Mouse (Mus musculus) stomach, embryonic 16.5 days (tissue): ENCODE data around the gene Lilra6. TPM values are rescaled to one million over a fixed set of nuclear protein-coding genes. Genes with fewer than 3 reads are reported as not detected.
"Not testable (repeated sequence)": the region's sequence is repeated elsewhere in the genome, so short reads cannot be mapped to it uniquely, and the experiment has no call there.

Source experiments
- ATAC-seq: fragments of 200-750 bp; cut with Nextera tagmentation; 2 replicates; pipeline ENCODE4 v1.8.0; 2017; ENCODE audit warnings: moderate number of reproducible peaks, moderate TSS enrichment; ENCODE audit not compliant: insufficient read depth, low FRiP score
- H3K27ac ChIP-seq: fragments of 300-500 bp; sonication (generic); 2 replicates; pipeline ENCODE4 v1.5.1; 2014; ENCODE audit warnings: low read length
- H3K27me3 ChIP-seq: fragments of 300-500 bp; sonication (generic); 2 replicates; pipeline ENCODE4 v1.6.1; 2014; ENCODE audit warnings: low read length, control low read depth, mixed read lengths; ENCODE audit not compliant: control insufficient read depth, insufficient read depth
- H3K36me3 ChIP-seq: fragments of 300-500 bp; sonication (generic); 2 replicates; pipeline ENCODE4 v1.6.1; 2014; ENCODE audit warnings: low read length; ENCODE audit not compliant: control insufficient read depth, insufficient read depth
- H3K4me1 ChIP-seq: fragments of 300-500 bp; sonication (generic); 2 replicates; pipeline ENCODE4 v1.6.1; 2014; ENCODE audit warnings: low read length, control low read depth, mixed read lengths; ENCODE audit not compliant: control insufficient read depth, insufficient read depth
- H3K4me2 ChIP-seq: fragments of 300-500 bp; sonication (generic); 2 replicates; pipeline ENCODE4 v1.6.1; 2014; ENCODE audit warnings: low read depth, low read length, mixed read lengths
- H3K4me3 ChIP-seq: fragments of 300-500 bp; sonication (generic); replicated peaks from 2 replicates; pipeline ENCODE4 v1.5.1; 2014; ENCODE audit warnings: mild to moderate bottlenecking, low read length
- H3K9ac ChIP-seq: fragments of 300-500 bp; sonication (generic); 2 replicates; pipeline ENCODE4 v1.6.1; 2014; ENCODE audit warnings: low read length
- H3K9me3 ChIP-seq: fragments of 300-500 bp; sonication (generic); replicated peaks from 2 replicates; pipeline ENCODE4 v1.6.1; 2016; ENCODE audit warnings: low read length, control low read depth; ENCODE audit not compliant: control insufficient read depth
- WGBS: fragments of 180-500 bp; shearing (Covaris S2); extraction: QIAGEN DNeasy Blood & Tissue Kit; methylation state at CpG from one replicate; pipeline ENCODE4 v1.1.7; 2014; 5-methylcytosine and 5-hydroxymethylcytosine counted together
- polyA plus RNA-seq: library from polyadenylated mRNA; unstranded; fragments of >200 nt; fragmentation: Nextera tagmentation; extraction: Ambion mirVana; gene quantifications from 2 replicates; pipeline ENCODE4 v1.2.1, GENCODE M21; 2015

Lilra6 gene
- polyA plus RNA-seq, 1 experiment from 2014 or later = 1.1 TPM

GRCm38 (mm10) chr7:3898036-3898590 is 17.2 kb downstream of the Lilra6 start, which contains the start of gene Gm14548:
Gene Gm14548, minus strand, starts transcription at chr7:3898120.
- not testable (repeated sequence) for H3K27me3 ChIP-seq, H3K27ac ChIP-seq, H3K36me3 ChIP-seq, H3K9me3 ChIP-seq, H3K4me2 ChIP-seq, ATAC-seq, H3K4me3 ChIP-seq, H3K9ac ChIP-seq, H3K4me1 ChIP-seq
- 55% methylated on average over 3 of the region's 3 CpGs for WGBS

GRCm38 (mm10) chr7:3875032-3875431 is 40.3 kb downstream of the Lilra6 start:
- not testable (repeated sequence) for H3K9me3 ChIP-seq, H3K4me3 ChIP-seq, H3K27me3 ChIP-seq, H3K4me2 ChIP-seq, H3K4me1 ChIP-seq, H3K36me3 ChIP-seq, ATAC-seq, H3K27ac ChIP-seq, H3K9ac ChIP-seq
- WGBS = no CpG with 5 or more reads among the region's 1 CpGs

Other genes with a start within 250 kb of the Lilra6 start
- gene Leng1, start 249.7 kb downstream of the Lilra6 start, polyA plus RNA-seq = 12.0 and 14.3 TPM in 2 replicates
- gene Tmc4, start 237.9 kb downstream of the Lilra6 start, polyA plus RNA-seq = 76.9 and 96.7 TPM in 2 replicates
- 184 and 194 TPM in 2 replicates for gene Tsen34, start 222.6 kb downstream of the Lilra6 start, polyA plus RNA-seq
- gene Mboat7, start 222.0 kb downstream of the Lilra6 start, polyA plus RNA-seq = 44.5 and 48.6 TPM in 2 replicates
- gene Rps9, start 211.5 kb downstream of the Lilra6 start, polyA plus RNA-seq = 1,206 and 1,366 TPM in 2 replicates
- 2.5 and 3.0 TPM in 2 replicates for gene Pirb, start 195.1 kb downstream of the Lilra6 start, polyA plus RNA-seq
- gene Gm15448, start 89.8 kb downstream of the Lilra6 start, polyA plus RNA-seq = not detected in 2 replicates
- 0.66 and 0.80 TPM in 2 replicates for gene Pira2, start 70.5 kb downstream of the Lilra6 start, polyA plus RNA-seq
- gene Gm14548, start 17.4 kb downstream of the Lilra6 start, polyA plus RNA-seq = 0.87 and 1.4 TPM in 2 replicates
- gene Lair1, start 147.7 kb upstream of the Lilra6 start, polyA plus RNA-seq = 1.8 and 2.1 TPM in 2 replicates
- gene Ttyh1, start 203.9 kb upstream of the Lilra6 start, polyA plus RNA-seq = 8.6 and 10.0 TPM in 2 replicates
- gene Leng8, start 221.5 kb upstream of the Lilra6 start, polyA plus RNA-seq = 50.9 and 51.4 TPM in 2 replicates
- gene Leng9, start 234.9 kb upstream of the Lilra6 start, polyA plus RNA-seq = 6.0 and 6.3 TPM in 2 replicates
- gene Cdc42ep5, start 249.4 kb upstream of the Lilra6 start, polyA plus RNA-seq = 81.9 and 86.4 TPM in 2 replicates